In the genomic region with DNA sequence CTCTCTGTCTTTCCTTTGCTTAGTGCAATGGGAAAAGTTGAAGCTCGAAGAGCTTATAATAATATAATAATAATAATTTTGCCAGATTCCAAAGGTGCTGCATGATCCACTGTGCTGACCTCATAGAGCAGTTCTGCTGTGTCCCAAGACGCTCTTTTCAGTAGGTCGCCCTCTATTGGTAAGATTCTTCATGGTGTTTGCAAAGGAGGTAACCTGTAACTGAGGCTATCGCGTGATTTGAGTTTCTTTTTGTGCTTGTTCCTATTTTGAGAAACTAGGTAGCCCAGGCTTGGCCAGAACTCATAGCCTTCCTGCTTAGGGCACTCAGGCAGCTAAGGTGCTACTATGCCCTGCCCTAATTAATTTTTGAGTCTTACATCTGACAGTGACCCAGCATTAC, we compare ENCODE assay signal across 11 mouse cellular contexts. TPM values are rescaled to one million over a fixed set of nuclear protein-coding genes. Genes with fewer than 3 reads are reported as not detected.
A peak's percentile ranks its signal among the peaks of the same experiment; 100 is the strongest.
DNase-seq lines count a peak whose midpoint lies in the region; ATAC-seq and TF ChIP-seq lines count a peak whose summit lies in the region.
"Had no signal": no experiment of that assay in that cellular context is flagged by ENCODE, and none has a peak within 500 bp of the region (broad histone marks: within the 10 kb centered on the region; RNA-seq: fewer than 3 reads in every experiment).

No protein-coding gene starts in this region.

- TF ChIP-seq CTCF in heart, adult 2 months (IDR thresholded peaks at IDR 0.05), result peak; percentile 80
- TF ChIP-seq CTCF in thymus, adult 2 months (IDR thresholded peaks at IDR 0.05; ENCODE audit: borderline replicate concordance, control insufficient read depth, extremely low read depth, insufficient read depth, low read length, poor library complexity), result no peak
- TF ChIP-seq CTCF in stomach, postnatal 0 days (IDR thresholded peaks at IDR 0.05; ENCODE audit: low read depth), result peak; percentile 66

- 33% methylated on average over 5 of the region's 5 CpGs for WGBS in heart, adult 2 months
- 26% methylated on average over 5 of the region's 5 CpGs for WGBS in heart, embryonic 12.5 days
- 30% methylated on average over 5 of the region's 5 CpGs for WGBS in thymus, adult 2 months
- WGBS in stomach, postnatal 0 days, result 20% methylated on average over 5 of the region's 5 CpGs

- TF ChIP-seq POLR2A in heart, adult 2 months (IDR thresholded peaks at IDR 0.05; ENCODE audit: insufficient read depth, low read depth, low read length), result no peak
- TF ChIP-seq POLR2A in thymus, adult 2 months (IDR thresholded peaks at IDR 0.05; ENCODE audit: control insufficient read depth, extremely low read depth, insufficient read depth, low read length, poor library complexity), result no peak

- H3K4me1 ChIP-seq in heart, adult 2 months (ENCODE audit: control insufficient read depth, insufficient read depth, low read length), result no peaks in the 10 kb centered on the region
- no peaks in the 10 kb centered on the region for H3K4me1 ChIP-seq in heart, embryonic 12.5 days (replicated peaks)
- no peaks in the 10 kb centered on the region for H3K4me1 ChIP-seq in thymus, adult 2 months (replicated peaks; ENCODE audit: control insufficient read depth, insufficient read depth, low read length)
- no peaks in the 10 kb centered on the region for H3K4me1 ChIP-seq in stomach, postnatal 0 days (replicated peaks; ENCODE audit: control insufficient read depth, insufficient read depth)

- no peaks in the 10 kb centered on the region for H3K27me3 ChIP-seq in heart, adult 2 months (ENCODE audit: control insufficient read depth, insufficient read depth, low read length)
- H3K27me3 ChIP-seq in heart, embryonic 12.5 days (replicated peaks), result no peaks in the 10 kb centered on the region
- H3K27me3 ChIP-seq in thymus, adult 2 months (ENCODE audit: control insufficient read depth, insufficient read depth, low read length), result no peaks in the 10 kb centered on the region
- no peaks in the 10 kb centered on the region for H3K27me3 ChIP-seq in stomach, postnatal 0 days (ENCODE audit: control insufficient read depth, insufficient read depth, low read length)

- H3K9ac ChIP-seq in heart, adult 2 months (ENCODE audit: low read depth, low read length), result no peak overlapping the region
- H3K9ac ChIP-seq in heart, embryonic 12.5 days, result no peak overlapping the region
- no peak overlapping the region for H3K9ac ChIP-seq in stomach, postnatal 0 days (ENCODE audit: low read length)

- no peak overlapping the region for H3K27ac ChIP-seq in heart, adult 2 months
- H3K27ac ChIP-seq in heart, embryonic 12.5 days (ENCODE audit: poor library complexity, severe bottlenecking), result no peak overlapping the region
- no peak overlapping the region for H3K27ac ChIP-seq in thymus, adult 2 months (ENCODE audit: control insufficient read depth, insufficient read depth, low read length)
- no peak overlapping the region for H3K27ac ChIP-seq in stomach, postnatal 0 days (replicated peaks)

- no peak for DNase-seq in heart, adult 2 months
- DNase-seq in thymus, adult 2 months, result peak; percentile 8
- no peak for DNase-seq in thymus, postnatal 4 days
- DNase-seq in embryo, embryonic 10.5 days (ENCODE audit: low spot score), result peak; percentile 74
- DNase-seq in stomach, postnatal 0 days (ENCODE audit: low spot score), result no peak
- DNase-seq in spleen, adult 18-20 months, result no peak
- no peak for DNase-seq in spleen, postnatal 4 days (ENCODE audit: low spot score in 2 of 2)
- DNase-seq: adrenal gland, postnatal 10 days had no signal

- H3K79me2 ChIP-seq in heart, adult 2 months (replicated peaks; ENCODE audit: control insufficient read depth, insufficient read depth, low read length), result no peaks in the 10 kb centered on the region

- ATAC-seq in heart, embryonic 12.5 days (ENCODE audit: insufficient number of reproducible peaks, low FRiP score), result no peak
- ATAC-seq in stomach, postnatal 0 days (ENCODE audit: low FRiP score, low TSS enrichment), result no peak

- TF ChIP-seq EP300 in heart, adult 2 months (IDR thresholded peaks at IDR 0.05; ENCODE audit: insufficient read depth, low read depth, low read length), result no peak
- no peak for TF ChIP-seq EP300 in stomach, postnatal 0 days (optimal IDR thresholded peaks at IDR 0.05)

- no peaks in the 10 kb centered on the region for H3K36me3 ChIP-seq in heart, adult 2 months (ENCODE audit: control insufficient read depth, insufficient read depth, low read length)
- H3K36me3 ChIP-seq in heart, embryonic 12.5 days, result no peaks in the 10 kb centered on the region
- no peaks in the 10 kb centered on the region for H3K36me3 ChIP-seq in thymus, adult 2 months (ENCODE audit: control insufficient read depth, insufficient read depth, low read length)
- no peaks in the 10 kb centered on the region for H3K36me3 ChIP-seq in stomach, postnatal 0 days (ENCODE audit: control insufficient read depth, insufficient read depth, low read length)

- H3K4me2 ChIP-seq in heart, embryonic 12.5 days, result no peak overlapping the region
- no peak overlapping the region for H3K4me2 ChIP-seq in stomach, postnatal 0 days (replicated peaks; ENCODE audit: low read depth)

- H3K4me3 ChIP-seq in heart, adult 2 months, result no peak overlapping the region
- no peak overlapping the region for H3K4me3 ChIP-seq in heart, embryonic 12.5 days
- H3K4me3 ChIP-seq in thymus, adult 2 months (ENCODE audit: control insufficient read depth, insufficient read depth, low read length), result no peak overlapping the region
- H3K4me3 ChIP-seq in stomach, postnatal 0 days (ENCODE audit: low read depth, low read length), result no peak overlapping the region

- intact Hi-C loops in heart, adult 2 months (cut with DNase I), result loop anchor here (1.0 to 5.0 kb wide), 4 partner anchors 41 to 117 kb away; a partner anchor contains a TSS

- H3K9me3 ChIP-seq in heart, embryonic 12.5 days (replicated peaks), result no peaks in the 10 kb centered on the region
- H3K9me3 ChIP-seq in stomach, postnatal 0 days (ENCODE audit: control insufficient read depth, low read length), result no peaks in the 10 kb centered on the region

RNA-seq across cellular contexts. Expression of a gene that starts 34.8 kb away (rescaled TPM):
- total RNA-seq in heart, adult 2 months (2021), result 1 to 10 TPM; 2.5 to 2.9 TPM
- polyA plus RNA-seq in heart, adult 2 months (2012; rRNA removed), result 0.27 and 0.64 TPM in 2 replicates
- polyA plus RNA-seq in heart, embryonic 12.5 days (2016; fragmentation: Nextera tagmentation; extraction: Ambion mirVana), result 0.99 and 1.1 TPM in 2 replicates
- 0.24 and 0.94 TPM in 2 replicates for polyA plus RNA-seq in thymus, adult 2 months (2012; rRNA removed)
- polyA plus RNA-seq in stomach, postnatal 0 days (2015; fragmentation: Nextera tagmentation; extraction: Ambion mirVana), result 0.06 and 0.15 TPM in 2 replicates
- total RNA-seq: left cerebral cortex, adult 18-20 months had no signal
- polyA plus RNA-seq: frontal cortex, adult 2 months had no signal

Comparison
In these comparisons a context has a peak if more than half of its experiments do, and no peak if none do; other contexts are left out.
1. DNase-seq: peak in thymus, adult 2 months (single experiment) and embryo, embryonic 10.5 days (single experiment); none in heart, adult 2 months (0 of 2), thymus, postnatal 4 days (single experiment), stomach, postnatal 0 days (single experiment), spleen, adult 18-20 months (0 of 2) and spleen, postnatal 4 days (0 of 2).